Mouse (Mus musculus): ENCODE results near the gene BC048679.

- TF ChIP-seq CTCF (IDR thresholded peaks at IDR 0.05; ENCODE audit: extremely low read depth, insufficient read length, insufficient replicate concordance, low read depth, low read length) (no peak), POLR2A (IDR thresholded peaks at IDR 0.05; ENCODE audit: low read depth, low read length) (no peak)
These were observed 35.3 kb downstream of the BC048679 start for GRCm38 (mm10) chr7:81462815-81463214.

Measured in small intestine, adult 2 months (tissue).